Mouse (Mus musculus): ENCODE data around the gene Zcchc12.

DNA sequence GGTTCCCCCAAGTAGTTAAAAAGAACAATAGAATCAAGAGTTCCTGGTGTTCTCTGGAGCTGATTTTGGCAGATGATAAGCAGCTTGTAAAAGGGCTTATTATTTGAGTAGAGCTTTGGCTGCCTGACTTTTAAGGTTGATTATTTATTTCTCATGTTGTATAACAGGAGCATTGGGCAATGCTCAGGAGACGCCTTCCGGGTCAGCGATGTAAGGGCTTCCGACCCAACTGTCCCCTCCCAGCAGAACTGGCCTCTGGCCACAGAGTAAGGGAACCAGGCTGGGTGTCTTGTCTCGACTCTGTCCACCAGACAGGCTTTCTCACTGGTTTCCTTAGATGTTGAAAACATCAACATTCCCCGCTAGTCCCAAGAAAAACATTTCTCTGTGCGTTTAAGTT lies 33.2 kb downstream of the Zcchc12 start:
- TF ChIP-seq POLR2A (IDR thresholded peaks at IDR 0.05; ENCODE audit: low read depth, low read length) = no peak
- no peak for TF ChIP-seq CTCF (IDR thresholded peaks at IDR 0.05; ENCODE audit: extremely low read depth, insufficient read depth, insufficient read length, insufficient replicate concordance)

Data from spleen, adult 2 months (tissue).